Mouse (Mus musculus): ENCODE measurements around the gene Agrp. TPM values are rescaled to one million over a fixed set of nuclear protein-coding genes. Genes with fewer than 3 reads are reported as not detected.

Gene Agrp
- polyA plus RNA-seq, 1 experiment from 2014 or later: 0.73 TPM

DNA sequence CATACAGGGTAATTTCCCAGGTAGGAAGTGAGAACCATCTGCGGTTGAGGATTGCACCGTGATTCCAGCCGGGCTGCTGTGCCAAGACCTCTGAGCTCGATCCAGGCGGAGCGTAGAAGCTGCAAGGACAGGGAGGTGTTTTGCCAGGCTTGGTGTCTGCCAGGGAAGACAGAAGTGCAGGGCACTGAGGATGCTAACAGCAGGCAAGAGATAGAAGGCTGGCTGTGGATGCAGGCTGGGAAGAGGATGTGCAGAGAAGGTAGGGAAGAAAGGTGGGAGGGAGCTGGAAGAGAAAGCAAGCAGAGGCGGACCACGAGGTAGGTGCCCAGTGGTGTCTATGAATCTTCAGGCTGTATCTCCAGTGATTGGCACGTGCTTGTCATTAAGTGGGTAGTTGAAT, 25.4 kb downstream of the Agrp start:
- WGBS: 84% methylated on average over 9 of the region's 9 CpGs
- ATAC-seq (ENCODE audit: insufficient number of reproducible peaks, low FRiP score, low TSS enrichment, low read depth) (no peak), DNase-seq (ENCODE audit: low spot score) (no peak)
- Histone ChIP-seq H3K4me2 (ENCODE audit: low read depth, severe bottlenecking) (no peak overlapping the region), H3K9ac (ENCODE audit: low read length) (no peak overlapping the region), H3K9me3 (ENCODE audit: control insufficient read depth, low read length) (no peaks in the 10 kb centered on the region), H3K27ac (replicated peaks; ENCODE audit: low read depth, low read length) (no peak overlapping the region), H3K4me1 (ENCODE audit: control insufficient read depth, insufficient read depth, low read length) (peaks cover 15% of the 10 kb centered on the region), H3K4me3 (ENCODE audit: low read depth, low read length) (no peak overlapping the region), H3K27me3 (ENCODE audit: control insufficient read depth, insufficient read depth, low read length) (peaks cover 8% of the 10 kb centered on the region), H3K36me3 (ENCODE audit: control insufficient read depth, insufficient read depth, low read length) (0 out of 2 replicates have a peak, but pooled peaks cover 4% of the 10 kb centered on the region)

DNA sequence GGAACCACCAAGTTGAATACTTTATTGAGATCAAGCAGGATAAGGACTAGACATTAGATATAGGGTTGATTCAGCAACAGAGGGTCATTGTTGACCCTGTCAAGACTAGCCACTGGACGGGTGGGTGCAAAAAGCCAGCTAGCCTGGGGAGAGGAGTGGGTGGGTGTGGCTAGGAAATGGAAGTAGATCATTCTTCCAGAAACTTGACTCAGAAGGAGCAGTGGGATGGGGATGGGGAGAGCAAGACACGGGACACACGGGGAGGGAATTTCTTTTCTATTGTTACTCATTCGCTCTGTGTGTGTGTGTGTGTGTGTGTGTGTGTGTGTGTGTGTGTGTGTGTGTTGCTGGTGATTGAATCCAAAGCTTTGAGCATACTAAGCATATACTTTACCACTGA, 27.4 kb downstream of the Agrp start:
- Histone ChIP-seq H3K27ac (replicated peaks; ENCODE audit: low read depth, low read length) (no peak overlapping the region), H3K36me3 (ENCODE audit: control insufficient read depth, insufficient read depth, low read length) (no peaks in the 10 kb centered on the region), H3K27me3 (ENCODE audit: control insufficient read depth, insufficient read depth, low read length) (peaks cover 8% of the 10 kb centered on the region), H3K4me1 (ENCODE audit: control insufficient read depth, insufficient read depth, low read length) (peaks cover 22% of the 10 kb centered on the region), H3K4me3 (ENCODE audit: low read depth, low read length) (no peak overlapping the region), H3K4me2 (ENCODE audit: low read depth, severe bottlenecking) (no peak overlapping the region), H3K9me3 (ENCODE audit: control insufficient read depth, low read length) (no peaks in the 10 kb centered on the region), H3K9ac (ENCODE audit: low read length) (no peak overlapping the region)
- DNase-seq (ENCODE audit: low spot score): no peak
- 84% methylated on average over 4 of the region's 4 CpGs for WGBS
- no peak for ATAC-seq (ENCODE audit: insufficient number of reproducible peaks, low FRiP score, low TSS enrichment, low read depth)

DNA sequence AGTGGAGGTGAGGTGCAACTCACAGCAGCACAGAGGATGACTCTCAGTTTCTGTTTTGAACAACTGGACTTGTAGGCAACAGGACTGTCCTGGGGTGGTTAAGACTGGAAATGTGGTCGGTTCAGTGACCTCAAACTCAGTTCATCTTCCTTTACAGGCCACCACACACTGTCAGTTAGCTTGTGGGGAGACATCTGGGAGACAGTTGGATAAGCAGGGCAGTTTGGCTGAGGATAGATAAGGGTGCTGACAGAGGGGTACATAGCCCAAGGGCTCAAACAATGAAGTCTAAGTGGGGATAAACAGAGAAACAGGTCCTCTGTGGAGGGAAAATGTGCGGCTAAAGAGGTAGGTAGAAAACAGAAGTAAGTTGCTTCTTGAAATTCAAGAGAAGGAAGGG, 27.8 kb downstream of the Agrp start:
- Histone ChIP-seq H3K4me2 (ENCODE audit: low read depth, severe bottlenecking) (no peak overlapping the region), H3K9ac (ENCODE audit: low read length) (no peak overlapping the region), H3K4me3 (ENCODE audit: low read depth, low read length) (no peak overlapping the region), H3K27me3 (ENCODE audit: control insufficient read depth, insufficient read depth, low read length) (peaks cover 8% of the 10 kb centered on the region), H3K9me3 (ENCODE audit: control insufficient read depth, low read length) (no peaks in the 10 kb centered on the region), H3K27ac (replicated peaks; ENCODE audit: low read depth, low read length) (no peak overlapping the region), H3K36me3 (ENCODE audit: control insufficient read depth, insufficient read depth, low read length) (no peaks in the 10 kb centered on the region), H3K4me1 (ENCODE audit: control insufficient read depth, insufficient read depth, low read length) (peaks cover 23% of the 10 kb centered on the region)
- DNase-seq (ENCODE audit: low spot score) (no peak), ATAC-seq (ENCODE audit: insufficient number of reproducible peaks, low FRiP score, low TSS enrichment, low read depth) (no peak)
- WGBS: 72% methylated on average over 2 of the region's 2 CpGs

DNA sequence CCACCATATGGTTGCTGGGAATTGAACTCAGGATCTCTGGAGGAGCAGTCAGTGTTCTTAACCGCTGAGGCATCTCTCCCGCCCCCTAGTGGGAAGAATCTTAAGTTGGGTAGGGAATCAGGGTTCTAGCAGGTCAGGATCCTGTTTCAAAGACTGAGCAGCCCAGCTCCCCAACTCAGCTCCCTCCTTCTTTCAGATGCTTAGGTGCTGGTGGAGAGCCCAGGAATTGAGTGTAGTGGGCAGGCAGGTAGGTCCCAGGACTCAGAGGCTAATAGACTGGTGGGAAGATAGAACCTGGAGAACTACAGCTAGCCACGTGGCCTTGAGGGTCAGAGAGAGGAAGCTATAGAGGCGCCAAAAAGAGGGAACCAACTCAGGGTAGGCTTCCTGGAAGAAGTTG, 29.5 kb downstream of the Agrp start:
- peaks cover 18% of the 10 kb centered on the region for H3K4me1 ChIP-seq (ENCODE audit: control insufficient read depth, insufficient read depth, low read length)
- ATAC-seq (ENCODE audit: insufficient number of reproducible peaks, low FRiP score, low TSS enrichment, low read depth) (no peak), DNase-seq (ENCODE audit: low spot score) (peak; percentile 52)
- H3K27me3 ChIP-seq (ENCODE audit: control insufficient read depth, insufficient read depth, low read length): peaks cover 7% of the 10 kb centered on the region
- H3K27ac ChIP-seq (replicated peaks; ENCODE audit: low read depth, low read length): no peak overlapping the region
- H3K36me3 ChIP-seq (ENCODE audit: control insufficient read depth, insufficient read depth, low read length): no peaks in the 10 kb centered on the region
- WGBS: 32% methylated on average over 4 of the region's 4 CpGs
- no peak overlapping the region for H3K9ac ChIP-seq (ENCODE audit: low read length)
- H3K4me2 ChIP-seq (ENCODE audit: low read depth, severe bottlenecking): no peak overlapping the region
- H3K4me3 ChIP-seq (ENCODE audit: low read depth, low read length): no peak overlapping the region
- H3K9me3 ChIP-seq (ENCODE audit: control insufficient read depth, low read length): no peaks in the 10 kb centered on the region

DNA sequence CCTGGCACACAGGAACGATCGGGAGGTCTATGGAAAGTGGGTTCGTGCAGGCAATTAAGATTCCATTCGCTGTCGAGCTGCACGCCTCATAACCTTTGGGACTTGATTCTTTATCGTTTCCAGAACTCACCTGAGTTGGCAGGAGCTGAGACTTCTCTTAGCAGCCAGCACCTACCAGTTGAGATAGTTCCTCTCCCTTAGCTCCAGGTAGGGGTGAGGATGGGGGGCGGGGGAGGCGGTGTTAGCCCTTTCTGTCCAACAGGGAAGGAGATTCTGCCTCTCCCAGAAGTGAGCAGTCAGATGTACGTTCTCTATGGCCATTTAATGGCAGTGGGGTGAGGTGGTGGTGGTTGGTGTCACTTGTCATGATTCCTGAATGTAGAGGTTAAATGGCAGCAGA, 30.1 kb downstream of the Agrp start:
- Histone ChIP-seq H3K9ac (ENCODE audit: low read length) (peak overlapping the region; percentile 17; the same call in 1 of the 2 replicates), H3K4me3 (ENCODE audit: low read depth, low read length) (peak overlapping the region; percentile 70), H3K27ac (replicated peaks; ENCODE audit: low read depth, low read length) (no peak overlapping the region), H3K4me1 (ENCODE audit: control insufficient read depth, insufficient read depth, low read length) (peaks cover 18% of the 10 kb centered on the region), H3K4me2 (ENCODE audit: low read depth, severe bottlenecking) (peak overlapping the region; percentile 93), H3K9me3 (ENCODE audit: control insufficient read depth, low read length) (no peaks in the 10 kb centered on the region), H3K36me3 (ENCODE audit: control insufficient read depth, insufficient read depth, low read length) (no peaks in the 10 kb centered on the region), H3K27me3 (ENCODE audit: control insufficient read depth, insufficient read depth, low read length) (peaks cover 2% of the 10 kb centered on the region; the same call in 1 of the 2 replicates)
- ATAC-seq (ENCODE audit: insufficient number of reproducible peaks, low FRiP score, low TSS enrichment, low read depth) (no peak), DNase-seq (ENCODE audit: low spot score) (no peak)
- 6% methylated on average over 10 of the region's 10 CpGs for WGBS

DNA sequence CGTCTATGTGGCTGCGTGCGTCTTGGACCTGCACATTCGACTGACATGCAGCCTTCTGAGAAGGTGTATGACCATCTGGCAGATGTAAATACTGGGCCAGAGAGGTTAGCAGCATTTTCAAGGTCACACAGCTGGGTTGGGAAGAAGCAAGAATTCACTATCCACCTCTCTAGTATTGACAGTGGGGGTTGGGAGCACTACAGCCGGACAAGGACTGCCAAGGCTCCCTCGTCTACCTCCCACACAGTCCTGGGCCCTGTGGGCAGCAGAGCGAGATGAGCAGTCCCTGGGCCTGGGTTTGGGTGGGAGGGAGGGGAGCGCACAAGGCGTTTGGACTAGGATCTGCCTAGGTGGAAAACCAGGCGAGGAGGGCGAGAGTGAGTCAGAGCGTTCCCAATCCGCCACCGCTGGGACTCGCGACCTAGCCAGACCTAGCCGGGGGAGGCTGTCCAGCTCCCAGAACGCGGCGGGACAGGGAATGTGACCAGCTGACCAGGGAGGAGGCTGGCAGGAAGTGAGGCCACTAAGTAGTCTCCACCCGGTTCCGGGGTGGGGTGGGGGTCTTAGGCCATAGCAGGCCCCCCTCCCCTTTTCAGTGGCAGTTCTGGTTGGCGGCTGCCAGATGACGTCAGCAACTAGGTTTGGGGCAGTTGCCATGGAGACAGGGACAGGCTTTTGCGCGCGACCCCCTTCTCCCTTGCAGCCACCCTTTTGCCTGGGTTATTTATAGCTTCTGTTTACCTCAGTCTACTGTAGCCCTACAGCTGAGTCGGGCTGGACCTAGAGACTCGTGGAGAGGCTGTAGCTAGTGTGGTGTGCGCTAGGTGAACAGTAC, 30.8 kb downstream of the Agrp start:
- ATAC-seq (ENCODE audit: insufficient number of reproducible peaks, low FRiP score, low TSS enrichment, low read depth) (peak; percentile 51), DNase-seq (ENCODE audit: low spot score) (peak; percentile 89)
- Histone ChIP-seq H3K9me3 (ENCODE audit: control insufficient read depth, low read length) (no peaks in the 10 kb centered on the region), H3K4me3 (ENCODE audit: low read depth, low read length) (peak overlapping the region; percentile 70), H3K27ac (replicated peaks; ENCODE audit: low read depth, low read length) (no peak overlapping the region; the same call in 1 of the 2 replicates), H3K4me1 (ENCODE audit: control insufficient read depth, insufficient read depth, low read length) (peaks cover 18% of the 10 kb centered on the region), H3K36me3 (ENCODE audit: control insufficient read depth, insufficient read depth, low read length) (no peaks in the 10 kb centered on the region; the same call in 1 of the 2 replicates), H3K27me3 (ENCODE audit: control insufficient read depth, insufficient read depth, low read length) (no peaks in the 10 kb centered on the region), H3K9ac (ENCODE audit: low read length) (peak overlapping the region; percentile 83), H3K4me2 (ENCODE audit: low read depth, severe bottlenecking) (peak overlapping the region; percentile 93)
- WGBS: 2% methylated on average over 30 of the region's 30 CpGs

DNA sequence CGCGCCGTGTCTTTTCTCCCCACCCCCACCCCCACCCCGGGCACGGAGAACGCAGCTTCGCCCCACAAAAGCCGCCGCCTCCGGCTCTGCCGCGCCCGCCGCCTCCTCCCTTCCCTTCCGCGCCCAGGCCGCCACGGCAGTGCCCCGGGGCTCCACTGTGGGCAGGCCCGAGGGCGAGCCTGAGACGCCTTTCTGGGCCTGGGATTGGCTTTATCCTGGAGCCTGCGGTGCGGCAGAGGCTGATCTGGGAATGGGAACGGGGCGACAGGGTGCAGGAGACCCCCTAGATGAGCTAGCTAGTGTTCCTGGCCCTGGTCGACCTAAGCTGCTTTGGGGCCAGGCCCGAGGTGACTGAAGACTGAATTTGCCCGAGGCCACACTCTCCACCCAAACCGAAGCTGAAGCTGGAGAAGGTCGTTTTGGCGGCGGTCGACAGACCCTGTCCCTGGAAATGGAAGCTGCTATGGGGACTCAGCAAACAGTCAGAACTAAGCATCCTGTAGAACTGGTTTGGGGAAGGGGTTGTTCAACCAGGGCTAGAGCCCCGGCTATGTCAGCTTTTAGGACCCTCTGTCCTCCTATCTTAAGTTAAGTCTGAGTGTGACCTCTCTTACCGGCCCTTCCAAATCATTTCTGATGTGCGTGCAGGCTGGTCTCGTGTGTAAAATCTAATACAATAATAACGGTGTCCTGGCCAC, 31.6 kb downstream of the Agrp start:
- Histone ChIP-seq H3K4me2 (ENCODE audit: low read depth, severe bottlenecking) (peak overlapping the region; percentile 93), H3K36me3 (ENCODE audit: control insufficient read depth, insufficient read depth, low read length) (no peaks in the 10 kb centered on the region; the same call in 1 of the 2 replicates), H3K9me3 (ENCODE audit: control insufficient read depth, low read length) (no peaks in the 10 kb centered on the region), H3K27me3 (ENCODE audit: control insufficient read depth, insufficient read depth, low read length) (no peaks in the 10 kb centered on the region), H3K9ac (ENCODE audit: low read length) (peak overlapping the region; percentile 83), H3K4me1 (ENCODE audit: control insufficient read depth, insufficient read depth, low read length) (peaks cover 18% of the 10 kb centered on the region), H3K4me3 (ENCODE audit: low read depth, low read length) (peak overlapping the region; percentile 70), H3K27ac (replicated peaks; ENCODE audit: low read depth, low read length) (peak overlapping the region; percentile 58)
- WGBS: 2% methylated on average over 32 of the region's 39 CpGs
- peak; percentile 14; the same call in 1 of the 2 replicates for ATAC-seq (ENCODE audit: insufficient number of reproducible peaks, low FRiP score, low TSS enrichment, low read depth)
- peak; percentile 56 for DNase-seq (ENCODE audit: low spot score)

DNA sequence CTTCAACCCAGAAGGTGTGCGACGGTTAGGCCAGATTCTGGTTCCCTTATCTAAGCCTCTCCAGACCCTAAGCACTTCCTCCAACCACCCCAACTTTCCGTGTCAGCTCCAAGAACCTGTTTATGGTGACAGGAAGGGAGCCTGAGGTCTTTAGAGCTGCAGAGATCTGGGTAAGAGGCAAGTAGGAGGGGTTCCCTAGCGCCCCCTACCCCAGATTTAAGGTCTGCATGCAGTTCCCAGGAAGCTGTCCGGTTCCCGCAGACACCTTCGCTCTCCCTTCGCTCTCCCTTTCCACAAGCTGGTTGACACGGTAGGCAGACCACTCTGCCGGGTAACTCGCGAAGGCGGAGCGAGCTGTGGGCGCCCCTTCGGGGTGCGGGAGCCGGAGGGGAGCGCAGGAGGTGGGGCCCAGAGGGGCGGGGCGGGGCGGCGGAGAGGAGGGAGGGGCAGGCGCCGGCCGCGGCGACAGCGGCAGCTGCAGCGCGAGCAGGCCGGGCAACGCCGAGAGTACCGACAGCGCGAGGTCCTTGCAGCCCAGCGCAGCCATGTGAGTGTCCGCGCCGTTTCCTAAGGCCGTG, 32.3 kb downstream of the Agrp start, which contains the start of gene Ripor1:
Gene Ripor1 (plus strand): TSS at position 452 of the 578 bp plus-strand sequence.
- WGBS: under 1% methylated on average over 37 of the region's 42 CpGs
- no peaks in the 10 kb centered on the region; the same call in 1 of the 2 replicates for H3K36me3 ChIP-seq (ENCODE audit: control insufficient read depth, insufficient read depth, low read length)
- ATAC-seq (ENCODE audit: insufficient number of reproducible peaks, low FRiP score, low TSS enrichment, low read depth) (peak; percentile 61), DNase-seq (ENCODE audit: low spot score) (peak; percentile 84)
- peak within 1 kb of the TSS; percentile 83 for H3K9ac ChIP-seq (ENCODE audit: low read length)
- H3K4me3 ChIP-seq (ENCODE audit: low read depth, low read length): peak within 1 kb of the TSS; percentile 70
- peaks cover 18% of the 10 kb centered on the region for H3K4me1 ChIP-seq (ENCODE audit: control insufficient read depth, insufficient read depth, low read length)
- peak within 1 kb of the TSS; percentile 58 for H3K27ac ChIP-seq (replicated peaks; ENCODE audit: low read depth, low read length)
- peak within 1 kb of the TSS; percentile 93 for H3K4me2 ChIP-seq (ENCODE audit: low read depth, severe bottlenecking)
- no peaks in the 10 kb centered on the region for H3K9me3 ChIP-seq (ENCODE audit: control insufficient read depth, low read length)
- no peaks in the 10 kb centered on the region for H3K27me3 ChIP-seq (ENCODE audit: control insufficient read depth, insufficient read depth, low read length)

All from limb, embryonic 11.5 days (tissue).